Mouse (Mus musculus) limb, embryonic 11.5 days (tissue): ENCODE data around the gene Iqcn. TPM values are rescaled to one million over a fixed set of nuclear protein-coding genes. Genes with fewer than 3 reads are reported as not detected.
A peak's percentile ranks its signal among the peaks of the same experiment; 100 is the strongest.

Source experiments
- ATAC-seq: fragments of 200-750 bp; cut with Nextera tagmentation; 2 replicates; pipeline ENCODE4 v1.8.0; 2017; ENCODE audit warnings: low read depth; ENCODE audit not compliant: insufficient number of reproducible peaks, low FRiP score, low TSS enrichment
- DNase-seq: peaks from one replicate; pipeline ENCODE4 v3.0.0-alpha.2; 2015; ENCODE audit warnings: low spot score
- H3K27ac ChIP-seq: fragments of 300-500 bp; sonication (generic); replicated peaks from 2 replicates; pipeline ENCODE4 v1.5.1; 2014; ENCODE audit warnings: low read depth, mild to moderate bottlenecking, low read length
- H3K27me3 ChIP-seq: fragments of 300-500 bp; sonication (generic); 2 replicates; pipeline ENCODE4 v1.6.1; 2014; ENCODE audit warnings: mild to moderate bottlenecking, low read length, mixed read lengths; ENCODE audit not compliant: control insufficient read depth, insufficient read depth
- H3K36me3 ChIP-seq: fragments of 300-500 bp; sonication (generic); 2 replicates; pipeline ENCODE4 v1.6.1; 2014; ENCODE audit warnings: mild to moderate bottlenecking, low read length, moderate library complexity, mixed read lengths; ENCODE audit not compliant: control insufficient read depth, insufficient read depth
- H3K4me1 ChIP-seq: fragments of 300-500 bp; sonication (generic); 2 replicates; pipeline ENCODE4 v1.6.1; 2014; ENCODE audit warnings: low read length, mixed read lengths; ENCODE audit not compliant: control insufficient read depth, insufficient read depth
- H3K4me2 ChIP-seq: fragments of 300-500 bp; sonication (generic); 2 replicates; pipeline ENCODE4 v1.6.1; 2014; ENCODE audit warnings: low read depth, mild to moderate bottlenecking, moderate library complexity; ENCODE audit not compliant: severe bottlenecking
- H3K4me3 ChIP-seq: fragments of 300-500 bp; sonication (generic); 2 replicates; pipeline ENCODE4 v1.5.1; 2014; ENCODE audit warnings: low read depth, low read length
- H3K9ac ChIP-seq: fragments of 300-500 bp; sonication (generic); 2 replicates; pipeline ENCODE4 v1.6.1; 2014; ENCODE audit warnings: mild to moderate bottlenecking, low read length
- H3K9me3 ChIP-seq: fragments of 300-500 bp; sonication (generic); 2 replicates; pipeline ENCODE4 v1.6.1; 2016; ENCODE audit warnings: low read length; ENCODE audit not compliant: control insufficient read depth
- WGBS: fragments of 180-500 bp; shearing (Covaris S2); extraction: QIAGEN DNeasy Blood & Tissue Kit; methylation state at CpG from one replicate; pipeline ENCODE4 v1.1.7; 2014; 5-methylcytosine and 5-hydroxymethylcytosine counted together
- polyA plus RNA-seq: library from polyadenylated mRNA; unstranded; fragments of >200 nt; fragmentation: Nextera tagmentation; extraction: Ambion mirVana; gene quantifications from 2 replicates; pipeline ENCODE4 v1.2.1, GENCODE M21; 2014

The Iqcn gene
- polyA plus RNA-seq, 1 experiment from 2014 or later, result not detected

DNA sequence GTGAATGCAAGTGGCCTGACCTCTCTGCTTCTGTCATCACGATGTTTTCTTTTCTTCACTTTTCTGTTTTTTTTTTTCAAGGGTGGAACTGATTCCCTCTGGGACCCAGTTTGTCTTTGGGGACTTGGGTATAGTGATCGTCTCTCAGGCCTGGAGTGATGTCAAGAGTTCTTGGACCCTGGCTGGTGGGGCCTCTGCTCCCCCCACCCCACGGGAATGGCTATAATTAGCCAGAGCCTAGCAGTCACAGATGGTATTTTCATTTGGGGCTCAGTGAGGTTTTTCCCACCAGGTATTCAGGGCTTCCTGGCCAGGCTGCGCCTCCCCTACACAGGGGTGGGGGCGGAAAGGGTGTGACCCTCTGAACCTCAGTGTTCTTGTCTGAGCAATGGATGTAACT is 38.4 kb downstream of the Iqcn start:
- ATAC-seq (no peak), DNase-seq (no peak)
- Histone ChIP-seq H3K27ac (no peak overlapping the region), H3K9me3 (no peaks in the 10 kb centered on the region), H3K4me2 (no peak overlapping the region), H3K9ac (no peak overlapping the region), H3K4me1 (peaks cover 9% of the 10 kb centered on the region), H3K36me3 (no peaks in the 10 kb centered on the region), H3K4me3 (no peak overlapping the region), H3K27me3 (peaks cover 51% of the 10 kb centered on the region)
- 56% methylated on average over 5 of the region's 5 CpGs for WGBS

DNA sequence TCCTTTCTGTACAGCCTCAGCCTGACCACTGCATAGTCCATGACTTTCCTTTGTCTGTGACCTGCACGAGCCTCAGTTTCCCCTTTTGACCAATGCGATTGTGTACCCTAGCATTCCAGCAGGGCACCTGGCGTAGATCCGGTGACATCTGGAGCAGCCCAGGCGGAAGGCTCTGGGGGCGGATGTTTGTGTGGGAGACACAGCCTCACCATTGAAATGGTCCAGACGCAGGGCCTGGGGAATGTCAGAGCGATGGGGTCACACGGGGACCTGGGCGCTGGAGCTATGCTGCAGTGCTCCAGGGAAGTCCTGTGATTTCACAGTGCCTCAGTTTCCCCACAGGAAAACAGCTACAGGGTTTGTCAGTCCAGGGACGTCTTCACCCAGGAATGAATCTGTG is 38.9 kb downstream of the Iqcn start:
- no peaks in the 10 kb centered on the region for H3K36me3 ChIP-seq
- ATAC-seq (no peak), DNase-seq (no peak)
- 51% methylated on average over 11 of the region's 11 CpGs for WGBS
- no peak overlapping the region for H3K27ac ChIP-seq
- H3K4me1 ChIP-seq, result peaks cover 9% of the 10 kb centered on the region
- H3K9me3 ChIP-seq, result no peaks in the 10 kb centered on the region
- no peak overlapping the region for H3K4me3 ChIP-seq
- peaks cover 54% of the 10 kb centered on the region for H3K27me3 ChIP-seq
- H3K9ac ChIP-seq, result no peak overlapping the region
- H3K4me2 ChIP-seq, result no peak overlapping the region

DNA sequence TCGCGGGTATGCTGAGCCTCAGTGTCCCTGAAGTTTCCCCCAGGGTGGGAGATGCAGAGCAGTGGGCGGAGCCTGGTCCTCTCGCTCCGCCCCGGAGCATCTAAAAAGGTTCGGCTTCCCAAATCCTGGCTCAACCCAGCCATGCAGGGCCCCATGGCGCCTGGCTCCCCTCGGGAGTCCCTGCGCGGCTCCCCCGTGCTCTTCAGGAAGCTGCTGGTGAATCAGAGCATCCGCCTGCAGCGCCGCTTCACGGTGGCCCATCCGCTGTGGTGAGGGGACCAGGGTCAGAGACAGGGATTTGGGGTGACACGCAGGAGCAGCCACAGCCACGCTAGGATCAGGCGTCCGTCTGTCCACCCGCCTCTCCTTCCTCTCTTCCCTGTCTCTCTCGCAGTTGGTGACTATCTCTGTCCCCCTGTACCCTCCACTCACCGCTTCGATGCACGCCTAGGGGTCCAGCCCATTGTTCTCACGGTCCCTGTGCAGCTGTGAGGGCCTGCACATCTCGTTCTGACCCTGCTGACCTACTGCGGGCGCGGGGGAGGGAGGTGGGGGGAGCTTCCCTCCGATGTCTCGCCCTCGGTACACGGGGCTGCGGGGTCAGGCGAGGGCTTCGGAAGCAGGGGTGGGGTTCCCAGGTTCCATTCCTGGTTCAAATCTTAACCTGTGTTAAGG is 39.9 kb downstream of the Iqcn start:
- Histone ChIP-seq H3K27ac (no peak overlapping the region), H3K36me3 (no peaks in the 10 kb centered on the region), H3K27me3 (peaks cover 60% of the 10 kb centered on the region), H3K4me2 (peak overlapping the region; percentile 43), H3K9me3 (no peaks in the 10 kb centered on the region), H3K4me1 (peaks cover 9% of the 10 kb centered on the region), H3K9ac (no peak overlapping the region), H3K4me3 (peak overlapping the region; percentile 3; the same call in 1 of the 2 replicates)
- 2% methylated on average over 38 of the region's 38 CpGs for WGBS
- DNase-seq, result no peak
- ATAC-seq, result 0 out of 2 replicates have a peak, but pooled peaks have one; percentile 41

GRCm38 (mm10) chr8:70743656-70744590 is 40.7 kb downstream of the Iqcn start:
- Histone ChIP-seq H3K4me1 (peaks cover 9% of the 10 kb centered on the region), H3K27me3 (peaks cover 58% of the 10 kb centered on the region), H3K36me3 (no peaks in the 10 kb centered on the region), H3K4me2 (peak overlapping the region; percentile 43), H3K27ac (no peak overlapping the region), H3K9ac (0 out of 2 replicates have a peak overlapping the region, but pooled peaks have one; percentile 17), H3K4me3 (peak overlapping the region; percentile 20; the same call in 1 of the 2 replicates), H3K9me3 (no peaks in the 10 kb centered on the region)
- 5% methylated on average over 48 of the region's 48 CpGs for WGBS
- DNase-seq (no peak), ATAC-seq (no peak)

GRCm38 (mm10) chr8:70744806-70745205 is 41.5 kb downstream of the Iqcn start:
- ATAC-seq (no peak), DNase-seq (no peak)
- Histone ChIP-seq H3K9me3 (no peaks in the 10 kb centered on the region), H3K27me3 (peaks cover 58% of the 10 kb centered on the region), H3K27ac (no peak overlapping the region), H3K36me3 (no peaks in the 10 kb centered on the region), H3K4me2 (no peak overlapping the region), H3K4me3 (no peak overlapping the region), H3K4me1 (peaks cover 9% of the 10 kb centered on the region), H3K9ac (no peak overlapping the region)
- 50% methylated on average over 11 of the region's 11 CpGs for WGBS

- H3K36me3 ChIP-seq, result no peaks in the 10 kb centered on the region
- no peak overlapping the region for H3K9ac ChIP-seq
- H3K27ac ChIP-seq, result no peak overlapping the region
- H3K27me3 ChIP-seq, result peaks cover 58% of the 10 kb centered on the region
- no peak overlapping the region for H3K4me2 ChIP-seq
- DNase-seq (no peak), ATAC-seq (no peak)
- no peak overlapping the region for H3K4me3 ChIP-seq
- 51% methylated on average over 19 of the region's 19 CpGs for WGBS
- H3K9me3 ChIP-seq, result no peaks in the 10 kb centered on the region
- peaks cover 9% of the 10 kb centered on the region for H3K4me1 ChIP-seq
These were observed 42.5 kb downstream of the Iqcn start for GRCm38 (mm10) chr8:70745691-70746220.

GRCm38 (mm10) chr8:70746676-70747075 is 43.4 kb downstream of the Iqcn start:
- no peak overlapping the region for H3K27ac ChIP-seq
- WGBS, result 69% methylated on average over 9 of the region's 9 CpGs
- no peak for DNase-seq

GRCm38 (mm10) chr8:70747211-70747890 is 44.1 kb downstream of the Iqcn start:
- Histone ChIP-seq H3K27me3 (peaks cover 47% of the 10 kb centered on the region), H3K36me3 (no peaks in the 10 kb centered on the region), H3K4me1 (peaks cover 9% of the 10 kb centered on the region), H3K4me3 (no peak overlapping the region), H3K4me2 (no peak overlapping the region), H3K9ac (no peak overlapping the region), H3K27ac (no peak overlapping the region), H3K9me3 (no peaks in the 10 kb centered on the region)
- DNase-seq (no peak), ATAC-seq (no peak)
- 86% methylated on average over 18 of the region's 18 CpGs for WGBS

More at GRCm38 (mm10) chr8:70746676-70747075, 43.4 kb downstream of the Iqcn start:
- Histone ChIP-seq H3K36me3 (no peaks in the 10 kb centered on the region), H3K27me3 (peaks cover 52% of the 10 kb centered on the region), H3K9ac (no peak overlapping the region), H3K9me3 (no peaks in the 10 kb centered on the region), H3K4me3 (no peak overlapping the region), H3K4me2 (no peak overlapping the region), H3K4me1 (peaks cover 9% of the 10 kb centered on the region)
- no peak for ATAC-seq
